Mouse (Mus musculus) Muller cell, postnatal 12 days (primary cell): ENCODE measurements around the gene Babam1.
"Not testable (repeated sequence)": the region's sequence is repeated elsewhere in the genome, so short reads cannot be mapped to it uniquely, and the experiment has no call there.

Source experiments
- DNase-seq: peaks from one replicate; pipeline ENCODE4 v3.0.0-alpha.2; 2015; ENCODE audit errors: inconsistent ontology term

Gene Babam1

DNA sequence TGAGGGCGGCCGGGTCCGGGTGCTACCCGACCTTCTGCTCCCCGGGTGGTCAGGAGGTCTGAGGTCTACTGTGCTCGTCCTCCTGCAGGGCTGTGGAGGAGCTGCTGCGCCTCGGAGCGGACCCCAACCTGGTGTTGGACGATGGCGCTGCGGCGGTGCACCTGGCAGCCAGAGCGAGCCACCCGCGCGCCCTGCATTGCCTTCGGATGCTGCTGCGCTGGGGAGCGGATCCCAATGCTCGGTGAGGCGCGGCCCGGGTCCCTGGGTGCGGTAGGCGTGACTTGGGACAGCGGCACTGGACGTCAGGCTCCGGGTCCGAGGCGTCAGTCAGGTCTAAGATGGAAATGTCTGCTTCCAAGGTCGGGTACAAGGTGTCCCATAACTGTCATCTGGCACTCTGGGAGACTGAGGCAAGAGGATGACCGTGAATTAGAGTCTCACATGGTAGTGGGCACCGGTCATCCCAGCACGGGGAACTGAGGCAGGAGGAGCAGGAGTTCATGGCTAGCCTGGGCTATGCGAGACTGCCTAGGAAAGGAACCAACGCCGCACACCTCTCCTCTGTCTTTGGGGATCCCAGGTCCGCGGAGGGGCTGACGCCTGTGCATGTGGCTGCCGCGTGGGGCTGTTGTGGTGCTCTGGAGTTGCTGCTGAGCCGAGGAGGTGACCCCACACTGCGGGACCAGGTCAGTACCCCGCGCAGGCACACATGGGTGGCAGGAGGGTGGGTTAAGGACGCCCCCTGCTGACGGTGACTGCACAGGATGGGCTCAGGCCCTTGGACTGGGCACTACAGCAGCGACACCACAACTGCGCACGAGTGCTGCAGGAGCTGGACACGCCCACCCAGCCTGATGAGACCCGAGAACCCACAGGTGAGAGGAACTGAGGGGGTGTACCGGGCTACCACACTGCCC lies 9.7 kb downstream of the Babam1 start:
- DNase-seq = peak; percentile 69

DNA sequence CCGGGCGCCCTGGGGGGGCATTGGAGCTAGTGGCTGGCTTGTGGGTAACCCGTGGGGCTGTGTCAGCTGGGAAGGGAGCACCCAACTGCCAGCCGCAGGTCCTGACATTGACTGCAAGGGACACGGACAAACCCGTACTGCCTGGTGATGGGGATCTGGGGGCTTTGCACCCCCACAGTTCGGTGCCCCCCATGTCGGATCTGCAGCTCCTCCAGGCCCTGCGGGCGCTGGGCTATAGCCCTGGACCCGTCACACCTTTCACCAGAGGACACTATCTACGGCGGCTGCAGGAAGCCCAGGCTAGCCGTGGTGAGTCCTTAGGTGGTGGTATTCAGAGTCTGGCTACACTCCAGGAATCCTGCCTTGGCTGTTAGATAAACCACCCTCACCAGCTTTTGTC lies 10.8 kb downstream of the Babam1 start:
- DNase-seq = no peak

DNA sequence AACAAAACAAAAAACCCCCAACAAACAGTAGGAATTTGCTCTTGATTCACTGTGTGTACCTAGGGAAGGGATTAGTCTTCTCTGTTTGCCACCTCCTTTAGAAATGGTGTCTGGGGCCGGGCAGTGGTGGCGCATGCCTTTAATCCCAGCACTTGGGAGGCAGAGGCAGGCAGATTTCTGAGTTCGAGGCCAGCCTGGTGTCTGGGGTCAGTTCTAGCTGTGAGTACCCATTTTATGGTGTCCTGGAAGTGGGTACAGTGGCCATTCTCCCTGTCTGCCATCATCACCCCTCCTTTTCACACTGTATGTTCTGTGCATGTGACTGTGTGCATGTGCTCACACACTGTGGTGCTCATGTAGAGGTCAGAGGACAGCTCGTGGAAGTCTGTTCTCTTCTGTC lies 11.6 kb downstream of the Babam1 start:
- no peak for DNase-seq

DNA sequence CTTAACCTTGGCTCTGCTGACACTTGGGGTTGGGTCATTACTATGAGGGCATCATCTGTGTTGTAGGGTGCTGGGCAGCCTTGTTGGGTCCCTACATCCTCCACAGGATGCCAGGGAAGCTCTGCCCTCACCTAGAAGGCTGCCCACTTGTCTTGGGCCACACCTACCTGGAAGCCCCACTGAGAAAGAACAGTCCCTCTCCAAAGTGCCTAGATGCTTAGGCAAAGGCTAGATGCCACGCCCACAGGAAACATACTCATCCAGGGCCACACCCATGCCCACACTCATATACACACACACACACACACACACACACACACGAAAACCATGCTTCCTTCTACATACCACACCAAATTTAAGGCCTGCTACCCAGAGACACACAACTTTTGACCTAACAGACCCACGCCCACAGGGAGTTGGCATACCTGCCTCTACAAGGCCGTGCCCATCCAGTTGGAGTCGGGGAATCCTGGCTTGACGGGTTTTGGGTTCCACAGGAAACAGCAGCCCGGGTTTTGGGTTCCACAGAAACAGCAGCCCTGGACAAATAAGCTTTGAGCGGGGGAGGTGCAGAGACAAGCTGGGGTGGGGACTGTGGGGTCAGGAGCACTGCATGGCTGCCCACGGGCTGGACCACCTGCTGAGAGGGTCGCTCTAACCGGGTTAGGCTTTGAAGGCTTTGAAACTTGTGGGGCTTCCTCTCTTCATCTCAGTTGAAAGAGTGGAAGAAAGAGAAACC lies 15.0 kb downstream of the Babam1 start:
- no peak for DNase-seq

DNA sequence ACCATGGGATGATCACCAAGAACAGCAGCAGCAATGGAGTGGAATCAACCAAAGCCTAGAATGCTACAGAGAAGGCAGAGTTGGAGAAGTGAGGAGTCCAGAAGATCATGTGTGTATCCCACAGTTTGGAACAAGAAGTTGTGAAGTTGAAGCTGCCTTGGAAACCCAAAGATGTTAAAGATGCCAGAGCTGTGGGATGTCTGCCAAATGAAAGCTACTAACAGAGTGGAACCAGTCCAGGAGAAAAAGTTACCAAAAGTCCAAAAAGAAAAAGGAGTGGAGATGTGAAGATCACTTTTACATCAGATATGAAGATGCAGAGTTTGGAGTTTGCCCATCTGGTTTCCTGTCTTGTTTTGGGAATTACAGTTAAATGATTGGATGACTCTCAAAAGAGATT lies 25.5 kb downstream of the Babam1 start:
- DNase-seq = no peak

DNA sequence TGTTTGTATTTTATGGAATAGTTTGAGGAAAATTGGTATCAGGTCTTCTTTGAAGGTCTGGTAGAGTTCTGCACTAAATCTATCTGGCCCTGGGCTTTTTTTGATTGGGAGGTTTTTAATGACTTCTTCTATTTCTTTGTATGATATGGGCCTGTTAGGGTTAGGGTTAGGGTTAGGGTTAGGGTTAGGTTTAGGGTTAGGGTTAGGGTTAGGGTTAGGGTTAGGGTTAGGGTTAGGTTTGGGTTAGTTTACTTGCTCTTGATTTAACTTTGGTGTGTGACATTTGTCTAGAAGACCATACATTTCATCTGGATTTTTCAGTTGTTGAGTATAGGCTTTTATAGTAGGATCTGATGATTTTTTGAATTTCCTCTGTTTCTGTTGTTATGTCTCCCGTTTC lies 36.3 kb downstream of the Babam1 start:
- DNase-seq = not testable (repeated sequence)

DNA sequence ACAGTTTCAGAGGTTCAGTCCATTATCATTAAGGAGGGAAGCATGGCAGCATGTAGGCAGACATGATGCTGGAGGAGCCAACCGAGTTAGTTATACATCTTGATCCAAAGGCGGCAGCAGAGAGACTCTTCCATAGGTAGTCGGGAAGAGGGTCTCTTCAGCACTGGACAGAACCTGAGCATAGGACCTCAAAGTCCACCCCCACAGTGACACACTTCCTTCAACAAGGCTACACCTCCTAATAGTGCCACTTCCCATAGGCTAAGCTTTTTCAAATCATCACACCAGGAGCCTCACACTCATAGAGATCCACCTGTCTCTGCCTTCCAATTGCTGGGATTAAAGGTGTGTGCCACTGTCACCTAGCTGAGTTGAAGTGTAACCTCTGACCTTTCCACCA lies 40.4 kb downstream of the Babam1 start:
- DNase-seq = no peak

DNA sequence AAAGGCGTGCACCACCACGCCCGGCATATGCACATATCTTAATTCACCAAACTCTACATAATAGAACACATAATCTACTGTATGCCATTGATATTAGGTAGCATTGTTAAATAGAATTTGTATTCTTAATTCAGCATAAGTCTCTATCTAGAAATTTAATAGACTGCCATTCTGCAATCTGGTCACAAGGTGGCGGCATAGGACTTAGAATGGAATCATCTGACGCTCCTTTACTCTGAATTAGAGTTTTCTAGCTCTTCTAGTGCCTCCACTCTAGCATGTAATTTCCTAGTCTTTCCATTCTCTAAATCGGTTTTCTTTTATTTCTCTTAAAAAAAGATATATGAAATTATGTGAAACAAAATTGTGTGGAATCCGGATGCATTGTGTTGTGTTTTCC lies 44.7 kb downstream of the Babam1 start:
- peak; percentile 53 for DNase-seq

DNA sequence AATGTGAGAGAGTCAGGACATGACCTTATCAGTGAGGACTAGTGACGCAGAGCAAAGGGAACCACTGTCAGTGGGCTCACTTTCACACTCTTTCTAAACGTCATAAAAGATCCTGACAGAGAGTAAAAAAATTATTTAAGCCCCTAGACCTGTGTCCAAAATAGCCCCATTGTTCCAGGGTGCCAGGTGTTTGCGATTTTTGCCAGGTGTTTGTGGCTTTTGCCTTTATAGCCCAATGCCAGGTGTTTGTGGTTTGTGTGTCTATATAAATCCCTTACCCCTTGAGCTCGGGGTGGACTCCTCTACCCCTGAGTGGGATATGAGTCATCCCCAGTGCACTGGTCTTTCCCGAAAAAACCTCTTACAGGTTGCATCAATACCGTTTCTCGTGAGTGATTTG lies 48.4 kb downstream of the Babam1 start:
- DNase-seq = no peak

DNA sequence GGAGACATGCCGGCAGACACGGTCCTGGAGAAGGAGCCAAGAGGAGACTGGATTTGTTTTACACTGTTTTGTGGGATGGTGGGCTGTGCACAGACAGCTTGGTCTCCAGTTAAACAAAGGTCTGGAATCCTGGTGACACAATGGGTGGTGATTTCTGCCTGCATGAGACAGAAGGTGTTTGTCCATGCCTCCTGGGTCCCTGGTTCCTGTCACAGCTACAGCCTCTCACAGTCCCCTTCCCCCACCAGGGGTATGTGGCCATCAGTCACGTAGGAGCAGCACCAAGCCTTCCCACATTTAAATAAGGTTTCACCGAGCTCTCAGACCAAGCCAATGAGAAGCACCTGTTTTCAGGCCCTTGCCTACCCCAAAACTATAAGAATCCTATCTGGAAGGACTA lies 54.7 kb downstream of the Babam1 start:
- DNase-seq = no peak

DNA sequence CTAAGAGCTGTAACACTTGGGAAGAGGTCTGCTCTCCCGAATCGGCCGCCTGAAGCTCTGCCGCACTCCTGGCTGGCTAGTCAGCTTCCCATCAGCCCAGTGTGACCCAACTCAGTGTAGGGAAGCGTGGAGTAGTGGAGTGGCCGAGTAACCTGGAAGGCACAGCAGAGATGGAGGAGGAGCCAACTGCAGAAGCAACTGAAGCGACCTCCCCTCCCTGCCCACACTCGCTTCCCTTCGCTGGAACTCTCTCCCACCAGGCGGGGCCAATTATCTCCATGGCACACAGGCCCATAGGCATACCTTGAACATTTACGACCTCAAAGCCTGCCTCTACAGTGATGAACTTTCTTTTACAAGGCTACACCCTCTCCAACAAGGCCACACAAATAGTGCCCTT lies 55.1 kb downstream of the Babam1 start:
- no peak for DNase-seq

DNA sequence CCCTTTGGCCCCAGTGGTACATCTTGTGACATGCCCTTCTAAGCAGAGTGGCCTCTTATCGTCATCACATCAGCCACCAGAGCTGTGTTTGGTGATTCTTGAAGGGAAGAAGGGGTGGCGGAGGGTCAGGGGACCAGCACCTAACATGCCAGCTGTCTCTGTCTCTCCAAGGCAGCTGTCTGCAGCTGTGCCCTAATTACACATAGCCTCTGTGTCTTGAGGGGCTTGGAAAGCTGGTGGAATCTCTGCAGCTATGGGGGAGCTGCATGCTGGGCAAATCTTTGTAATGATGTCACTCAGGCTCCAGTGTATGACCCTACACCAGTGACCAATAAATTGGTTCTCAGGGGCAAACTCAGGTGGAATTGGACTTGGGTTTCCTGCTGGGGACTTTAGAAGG lies 56.0 kb downstream of the Babam1 start:
- no peak for DNase-seq
